Mouse (Mus musculus) E14TG2a.4 (cell line): Measurements from ENCODE around the gene Gm3404.

Experiments used
- CTCF ChIP-seq: conservative IDR thresholded peaks from 2 replicates; pipeline ENCODE4 v1.5.1; 2014; ENCODE audit warnings: low read length
- NANOG ChIP-seq: IDR thresholded peaks from 2 replicates; pipeline ENCODE4 v1.6.1; 2014; ENCODE audit warnings: borderline replicate concordance, low read length, mixed read lengths

- peak; percentile 70 for TF ChIP-seq CTCF
- no peak for TF ChIP-seq NANOG
Measured at GRCm38 (mm10) chr5:146567054-146567453, 41.5 kb downstream of the Gm3404 start.
